In the genomic region with DNA sequence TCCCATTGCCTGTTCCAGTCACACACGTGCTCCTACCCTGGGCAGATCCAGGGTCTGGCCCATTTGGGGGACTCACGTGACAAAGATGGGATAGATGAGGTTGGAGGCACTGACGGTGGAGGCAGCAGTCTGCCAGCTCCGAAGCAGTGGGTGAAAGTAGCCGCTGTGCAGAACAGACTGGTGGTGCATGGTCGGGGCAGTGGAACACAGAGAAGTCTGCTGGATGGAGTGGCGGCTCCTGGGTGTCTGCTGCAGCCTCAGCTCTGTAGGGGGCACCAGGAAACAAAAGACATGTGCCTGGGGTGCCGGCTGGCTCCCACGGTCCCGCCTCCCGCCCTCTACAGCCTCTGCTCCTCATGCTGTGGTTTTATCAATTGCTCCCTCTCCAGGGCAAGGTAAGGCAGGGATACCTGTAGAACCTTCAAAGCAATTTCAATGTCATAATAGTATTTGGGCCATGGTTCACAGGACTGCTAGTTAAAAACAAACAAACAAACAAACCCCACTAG, we compare ENCODE assay signal across 19 mouse cellular contexts. TPM values are rescaled to one million over a fixed set of nuclear protein-coding genes. Genes with fewer than 3 reads are reported as not detected.
DNase-seq lines count a peak whose midpoint lies in the region; ATAC-seq and TF ChIP-seq lines count a peak whose summit lies in the region.
"Had no signal": no experiment of that assay in that cellular context is flagged by ENCODE, and none has a peak within 500 bp of the region (broad histone marks: within the 10 kb centered on the region; RNA-seq: fewer than 3 reads in every experiment).

No protein-coding gene starts in this region.

- DNase-seq in forebrain, embryonic 14.5 days (ENCODE audit: low spot score), result no peak
- DNase-seq in testis, postnatal 10 days (ENCODE audit: low spot score), result no peak
- peak; percentile 47 for DNase-seq in liver
- no peak for DNase-seq in stomach, postnatal 0 days (ENCODE audit: low spot score)
- DNase-seq: adrenal gland, postnatal 14 days; cerebellum, postnatal 36 days; forebrain, postnatal 0 days; gastrocnemius, adult 2 months; lung, adult 2 months; lung, postnatal 36 days; right cerebral cortex, adult 18-20 months; thymus, postnatal 25 days had no signal

- no peak for TF ChIP-seq POLR2A in testis, adult 2 months (IDR thresholded peaks at IDR 0.05; ENCODE audit: control insufficient read depth, low read depth, low read length)

- 58% methylated on average over 11 of the region's 11 CpGs for WGBS in forebrain, embryonic 13.5 days
- WGBS in forebrain, embryonic 14.5 days, result 40% methylated on average over 11 of the region's 11 CpGs
- WGBS in stomach, postnatal 0 days, result 61% methylated on average over 11 of the region's 11 CpGs
- 56% methylated on average over 11 of the region's 11 CpGs for WGBS in intestine, embryonic 15.5 days

- no peaks in the 10 kb centered on the region for H3K9me3 ChIP-seq in forebrain, embryonic 13.5 days (replicated peaks)
- no peaks in the 10 kb centered on the region for H3K9me3 ChIP-seq in forebrain, embryonic 14.5 days (replicated peaks; ENCODE audit: control insufficient read depth, low read length)
- no peaks in the 10 kb centered on the region for H3K9me3 ChIP-seq in stomach, postnatal 0 days (ENCODE audit: control insufficient read depth, low read length)
- no peaks in the 10 kb centered on the region for H3K9me3 ChIP-seq in intestine, embryonic 15.5 days
- H3K9me3 ChIP-seq: embryonic facial prominence, embryonic 10.5 days; limb, embryonic 10.5 days had no signal

- H3K27me3 ChIP-seq in forebrain, embryonic 13.5 days, result no peaks in the 10 kb centered on the region
- H3K27me3 ChIP-seq in forebrain, embryonic 14.5 days (replicated peaks; ENCODE audit: control insufficient read depth, insufficient read depth, low read length), result no peaks in the 10 kb centered on the region
- H3K27me3 ChIP-seq in testis, adult 2 months (ENCODE audit: control insufficient read depth, insufficient read depth, low read length), result no peaks in the 10 kb centered on the region
- H3K27me3 ChIP-seq in stomach, postnatal 0 days (ENCODE audit: control insufficient read depth, insufficient read depth, low read length), result no peaks in the 10 kb centered on the region
- H3K27me3 ChIP-seq in intestine, embryonic 15.5 days (replicated peaks), result no peaks in the 10 kb centered on the region

- H3K36me3 ChIP-seq in forebrain, embryonic 13.5 days (ENCODE audit: poor library complexity, severe bottlenecking), result peaks cover 48% of the 10 kb centered on the region
- peaks cover 49% of the 10 kb centered on the region for H3K36me3 ChIP-seq in forebrain, embryonic 14.5 days (ENCODE audit: control insufficient read depth, insufficient read depth, low read length)
- H3K36me3 ChIP-seq in testis, adult 2 months (ENCODE audit: control insufficient read depth, insufficient read depth, low read length), result no peaks in the 10 kb centered on the region; the same call in 1 of the 2 replicates
- H3K36me3 ChIP-seq in stomach, postnatal 0 days (ENCODE audit: control insufficient read depth, insufficient read depth, low read length), result peaks cover 24% of the 10 kb centered on the region
- H3K36me3 ChIP-seq in intestine, embryonic 15.5 days, result peaks cover 34% of the 10 kb centered on the region

- H3K27ac ChIP-seq in forebrain, embryonic 13.5 days, result peak overlapping the region; percentile 25; the same call in 1 of the 2 replicates
- H3K27ac ChIP-seq in forebrain, embryonic 14.5 days (ENCODE audit: low read depth, low read length), result no peak overlapping the region
- H3K27ac ChIP-seq in testis, adult 2 months (ENCODE audit: control insufficient read depth, insufficient read depth, low read depth, low read length), result peak overlapping the region; percentile 33; the same call in 1 of the 2 replicates
- no peak overlapping the region for H3K27ac ChIP-seq in stomach, postnatal 0 days (replicated peaks)
- no peak overlapping the region for H3K27ac ChIP-seq in intestine, embryonic 15.5 days
- H3K27ac ChIP-seq: embryonic facial prominence, embryonic 10.5 days; gastrocnemius, adult 2 months; heart, adult 2 months; limb, embryonic 10.5 days had no signal

- TF ChIP-seq CTCF in testis, adult 2 months (IDR thresholded peaks at IDR 0.05; ENCODE audit: control insufficient read depth, insufficient read depth, insufficient replicate concordance, low read depth, low read length), result no peak
- TF ChIP-seq CTCF in stomach, postnatal 0 days (IDR thresholded peaks at IDR 0.05; ENCODE audit: low read depth), result 0 out of 2 replicates have a peak, but pooled peaks have one; percentile 9

- H3K4me2 ChIP-seq in forebrain, embryonic 13.5 days, result no peak overlapping the region
- H3K4me2 ChIP-seq in forebrain, embryonic 14.5 days (ENCODE audit: low read length), result no peak overlapping the region
- H3K4me2 ChIP-seq in stomach, postnatal 0 days (replicated peaks; ENCODE audit: low read depth), result no peak overlapping the region
- H3K4me2 ChIP-seq in intestine, embryonic 15.5 days (replicated peaks), result no peak overlapping the region

- H3K4me3 ChIP-seq in forebrain, embryonic 13.5 days, result no peak overlapping the region
- no peak overlapping the region for H3K4me3 ChIP-seq in forebrain, embryonic 14.5 days (ENCODE audit: low read depth, low read length)
- no peak overlapping the region for H3K4me3 ChIP-seq in testis, adult 2 months (ENCODE audit: control insufficient read depth, low read depth, low read length)
- no peak overlapping the region for H3K4me3 ChIP-seq in stomach, postnatal 0 days (ENCODE audit: low read depth, low read length)
- no peak overlapping the region for H3K4me3 ChIP-seq in intestine, embryonic 15.5 days (replicated peaks)
- H3K4me3 ChIP-seq: embryonic facial prominence, embryonic 10.5 days; gastrocnemius, adult 2 months; heart, adult 2 months; limb, embryonic 10.5 days had no signal

- H3K4me1 ChIP-seq in forebrain, embryonic 13.5 days, result peaks cover 11% of the 10 kb centered on the region
- H3K4me1 ChIP-seq in forebrain, embryonic 14.5 days (ENCODE audit: control insufficient read depth, insufficient read depth, low read length), result peaks cover 7% of the 10 kb centered on the region
- H3K4me1 ChIP-seq in testis, adult 2 months (ENCODE audit: control insufficient read depth, insufficient read depth, low read length), result peaks cover under 1% of the 10 kb centered on the region; the same call in 1 of the 2 replicates
- peaks cover 6% of the 10 kb centered on the region for H3K4me1 ChIP-seq in stomach, postnatal 0 days (replicated peaks; ENCODE audit: control insufficient read depth, insufficient read depth)
- peaks cover 35% of the 10 kb centered on the region for H3K4me1 ChIP-seq in intestine, embryonic 15.5 days (replicated peaks)

- H3K9ac ChIP-seq in forebrain, embryonic 13.5 days, result no peak overlapping the region
- H3K9ac ChIP-seq in forebrain, embryonic 14.5 days (ENCODE audit: low read length), result no peak overlapping the region
- H3K9ac ChIP-seq in stomach, postnatal 0 days (ENCODE audit: low read length), result no peak overlapping the region
- no peak overlapping the region for H3K9ac ChIP-seq in intestine, embryonic 15.5 days
- H3K9ac ChIP-seq: forebrain, postnatal 0 days had no signal

- no peak for TF ChIP-seq EP300 in stomach, postnatal 0 days (optimal IDR thresholded peaks at IDR 0.05)

- ATAC-seq in forebrain, embryonic 13.5 days, result no peak
- no peak for ATAC-seq in forebrain, embryonic 14.5 days
- no peak for ATAC-seq in stomach, postnatal 0 days (ENCODE audit: low FRiP score, low TSS enrichment)
- no peak for ATAC-seq in activated CD4-positive, CD25-positive, alpha-beta regulatory T cell, adult 4 months
- no peak for ATAC-seq in intestine, embryonic 15.5 days
- ATAC-seq: forebrain, postnatal 0 days had no signal

RNA-seq across cellular contexts. Expression of a gene that starts 5.7 kb away (rescaled TPM):
- 65.4 and 69.8 TPM in 2 replicates for polyA plus RNA-seq in forebrain, embryonic 13.5 days (2015; fragmentation: Nextera tagmentation; extraction: Ambion mirVana)
- 73.8 and 80.9 TPM in 2 replicates for polyA plus RNA-seq in forebrain, embryonic 14.5 days (2014; fragmentation: Nextera tagmentation; extraction: Ambion mirVana)
- 57.5 and 64.0 TPM in 2 replicates for polyA plus RNA-seq in testis, adult 2 months (2012; rRNA removed)
- polyA plus RNA-seq in stomach, postnatal 0 days (2015; fragmentation: Nextera tagmentation; extraction: Ambion mirVana), result 161 and 178 TPM in 2 replicates
- 10 to 100 TPM; 68.8 to 82.3 TPM for polyA plus RNA-seq in activated CD4-positive, CD25-positive, alpha-beta regulatory T cell, adult 4 months (2017; shearing (Covaris generic))
- 156 and 161 TPM in 2 replicates for polyA plus RNA-seq in intestine, embryonic 15.5 days (2015; fragmentation: Nextera tagmentation; extraction: Ambion mirVana)

RNA-seq across cellular contexts. Expression of a gene that starts 10.8 kb away (rescaled TPM):
- 10.5 and 11.2 TPM in 2 replicates for polyA plus RNA-seq in forebrain, embryonic 13.5 days (2015; fragmentation: Nextera tagmentation; extraction: Ambion mirVana)
- 12.8 and 13.8 TPM in 2 replicates for polyA plus RNA-seq in forebrain, embryonic 14.5 days (2014; fragmentation: Nextera tagmentation; extraction: Ambion mirVana)
- polyA plus RNA-seq in testis, adult 2 months (2012; rRNA removed), result 5.9 and 7.0 TPM in 2 replicates
- 23.5 and 26.0 TPM in 2 replicates for polyA plus RNA-seq in stomach, postnatal 0 days (2015; fragmentation: Nextera tagmentation; extraction: Ambion mirVana)
- polyA plus RNA-seq in activated CD4-positive, CD25-positive, alpha-beta regulatory T cell, adult 4 months (2017; shearing (Covaris generic)), result 1 to 10 TPM; 1.1 to 2.4 TPM
- polyA plus RNA-seq in intestine, embryonic 15.5 days (2015; fragmentation: Nextera tagmentation; extraction: Ambion mirVana), result 61.6 and 76.4 TPM in 2 replicates

RNA-seq across cellular contexts. Expression of a gene that starts 10.8 kb away (rescaled TPM):
- polyA plus RNA-seq in forebrain, embryonic 13.5 days (2015; fragmentation: Nextera tagmentation; extraction: Ambion mirVana), result 112 and 113 TPM in 2 replicates
- 78.6 and 80.3 TPM in 2 replicates for polyA plus RNA-seq in forebrain, embryonic 14.5 days (2014; fragmentation: Nextera tagmentation; extraction: Ambion mirVana)
- polyA plus RNA-seq in testis, adult 2 months (2012; rRNA removed), result 44.8 and 47.1 TPM in 2 replicates
- polyA plus RNA-seq in stomach, postnatal 0 days (2015; fragmentation: Nextera tagmentation; extraction: Ambion mirVana), result 52.4 and 55.5 TPM in 2 replicates
- 10 to 100 TPM; 31.6 to 33.3 TPM for polyA plus RNA-seq in activated CD4-positive, CD25-positive, alpha-beta regulatory T cell, adult 4 months (2017; shearing (Covaris generic))
- polyA plus RNA-seq in intestine, embryonic 15.5 days (2015; fragmentation: Nextera tagmentation; extraction: Ambion mirVana), result 70.5 and 71.5 TPM in 2 replicates

RNA-seq across cellular contexts. Expression of a gene that starts 11.1 kb away (rescaled TPM):
- 0.80 and 1.1 TPM in 2 replicates for polyA plus RNA-seq in forebrain, embryonic 13.5 days (2015; fragmentation: Nextera tagmentation; extraction: Ambion mirVana)
- polyA plus RNA-seq in forebrain, embryonic 14.5 days (2014; fragmentation: Nextera tagmentation; extraction: Ambion mirVana), result 0.95 and 0.97 TPM in 2 replicates
- polyA plus RNA-seq in testis, adult 2 months (2012; rRNA removed), result 9.8 and 10.4 TPM in 2 replicates
- polyA plus RNA-seq in stomach, postnatal 0 days (2015; fragmentation: Nextera tagmentation; extraction: Ambion mirVana), result 0.18 and 0.35 TPM in 2 replicates
- polyA plus RNA-seq in activated CD4-positive, CD25-positive, alpha-beta regulatory T cell, adult 4 months (2017; shearing (Covaris generic)), result under 1 TPM; 0.25 to 0.62 TPM
- polyA plus RNA-seq in intestine, embryonic 15.5 days (2015; fragmentation: Nextera tagmentation; extraction: Ambion mirVana), result 0.15 and 0.43 TPM in 2 replicates
- polyA plus RNA-seq: heart, adult 2 months had no signal

RNA-seq across cellular contexts. Expression of a gene that starts 34.2 kb away (rescaled TPM):
- 0.49 and 0.56 TPM in 2 replicates for polyA plus RNA-seq in forebrain, embryonic 13.5 days (2015; fragmentation: Nextera tagmentation; extraction: Ambion mirVana)
- 0.53 and 0.54 TPM in 2 replicates for polyA plus RNA-seq in forebrain, embryonic 14.5 days (2014; fragmentation: Nextera tagmentation; extraction: Ambion mirVana)
- polyA plus RNA-seq in testis, adult 2 months (2012; rRNA removed), result 443 and 501 TPM in 2 replicates
- 32.5 and 38.1 TPM in 2 replicates for polyA plus RNA-seq in stomach, postnatal 0 days (2015; fragmentation: Nextera tagmentation; extraction: Ambion mirVana)
- polyA plus RNA-seq in activated CD4-positive, CD25-positive, alpha-beta regulatory T cell, adult 4 months (2017; shearing (Covaris generic)), result 1 to 10 TPM; 1.0 to 2.1 TPM
- 31.7 and 33.2 TPM in 2 replicates for polyA plus RNA-seq in intestine, embryonic 15.5 days (2015; fragmentation: Nextera tagmentation; extraction: Ambion mirVana)

Comparison
In these comparisons a context has a peak if more than half of its experiments do, and no peak if none do; other contexts are left out.
1. H3K27ac ChIP-seq: peak in forebrain, embryonic 13.5 days (single experiment) and testis, adult 2 months (single experiment); none in forebrain, embryonic 14.5 days (single experiment), stomach, postnatal 0 days (single experiment) and intestine, embryonic 15.5 days (single experiment).